Mouse (Mus musculus): ENCODE data around the gene Polr3b. TPM values are rescaled to one million over a fixed set of nuclear protein-coding genes. Genes with fewer than 3 reads are reported as not detected.

Polr3b gene
- polyA plus RNA-seq, 1 experiment from 2014 or later: 11.2 TPM

GRCm38 (mm10) chr10:84691692-84692091 lies 69.6 kb downstream of the Polr3b start:
- no peaks in the 10 kb centered on the region for H3K4me1 ChIP-seq (ENCODE audit: control insufficient read depth, insufficient read depth, low read length)
- no peaks in the 10 kb centered on the region for H3K27me3 ChIP-seq (ENCODE audit: control insufficient read depth, insufficient read depth, low read length)
- H3K9me3 ChIP-seq (replicated peaks; ENCODE audit: control insufficient read depth, low read length): no peaks in the 10 kb centered on the region
- H3K27ac ChIP-seq (ENCODE audit: low read length): no peak overlapping the region
- no peak overlapping the region for H3K9ac ChIP-seq (ENCODE audit: low read length)
- no peak overlapping the region for H3K4me2 ChIP-seq (ENCODE audit: low read depth, low read length)
- 46% methylated on average over 3 of the region's 3 CpGs for WGBS
- no peaks in the 10 kb centered on the region for H3K36me3 ChIP-seq (ENCODE audit: control insufficient read depth, insufficient read depth, low read length)
- no peak overlapping the region for H3K4me3 ChIP-seq (replicated peaks; ENCODE audit: low read length)
- no peak for ATAC-seq (ENCODE audit: insufficient read depth, low FRiP score)

- 74% methylated on average over 8 of the region's 8 CpGs for WGBS
- no peak overlapping the region for H3K4me2 ChIP-seq (ENCODE audit: low read depth, low read length)
- H3K27ac ChIP-seq (ENCODE audit: low read length): no peak overlapping the region
- H3K9me3 ChIP-seq (replicated peaks; ENCODE audit: control insufficient read depth, low read length): no peaks in the 10 kb centered on the region
- no peaks in the 10 kb centered on the region; the same call in 1 of the 2 replicates for H3K36me3 ChIP-seq (ENCODE audit: control insufficient read depth, insufficient read depth, low read length)
- no peak overlapping the region for H3K9ac ChIP-seq (ENCODE audit: low read length)
- ATAC-seq (ENCODE audit: insufficient read depth, low FRiP score): no peak
- H3K4me3 ChIP-seq (replicated peaks; ENCODE audit: low read length): no peak overlapping the region
- H3K27me3 ChIP-seq (ENCODE audit: control insufficient read depth, insufficient read depth, low read length): no peaks in the 10 kb centered on the region
- H3K4me1 ChIP-seq (ENCODE audit: control insufficient read depth, insufficient read depth, low read length): no peaks in the 10 kb centered on the region
These were observed 71.9 kb downstream of the Polr3b start for GRCm38 (mm10) chr10:84693841-84694638.

- 81% methylated on average over 13 of the region's 13 CpGs for WGBS
- Histone ChIP-seq H3K9ac (ENCODE audit: low read length) (no peak overlapping the region), H3K4me3 (replicated peaks; ENCODE audit: low read length) (no peak overlapping the region), H3K9me3 (replicated peaks; ENCODE audit: control insufficient read depth, low read length) (no peaks in the 10 kb centered on the region), H3K27ac (ENCODE audit: low read length) (no peak overlapping the region), H3K4me1 (ENCODE audit: control insufficient read depth, insufficient read depth, low read length) (no peaks in the 10 kb centered on the region), H3K4me2 (ENCODE audit: low read depth, low read length) (no peak overlapping the region), H3K36me3 (ENCODE audit: control insufficient read depth, insufficient read depth, low read length) (peaks cover 10% of the 10 kb centered on the region; the same call in 1 of the 2 replicates), H3K27me3 (ENCODE audit: control insufficient read depth, insufficient read depth, low read length) (no peaks in the 10 kb centered on the region)
- ATAC-seq (ENCODE audit: insufficient read depth, low FRiP score): no peak
These were observed 78.3 kb downstream of the Polr3b start for GRCm38 (mm10) chr10:84700236-84700987.

GRCm38 (mm10) chr10:84701110-84701509 lies 79.0 kb downstream of the Polr3b start:
- ATAC-seq (ENCODE audit: insufficient read depth, low FRiP score): no peak
- H3K27me3 ChIP-seq (ENCODE audit: control insufficient read depth, insufficient read depth, low read length): no peaks in the 10 kb centered on the region

GRCm38 (mm10) chr10:84702115-84702514 lies 80.0 kb downstream of the Polr3b start:
- H3K4me3 ChIP-seq (replicated peaks; ENCODE audit: low read length): no peak overlapping the region
- 85% methylated on average over 1 of the region's 1 CpGs for WGBS
- peaks cover 7% of the 10 kb centered on the region; the same call in 1 of the 2 replicates for H3K4me1 ChIP-seq (ENCODE audit: control insufficient read depth, insufficient read depth, low read length)
- H3K36me3 ChIP-seq (ENCODE audit: control insufficient read depth, insufficient read depth, low read length): peaks cover 10% of the 10 kb centered on the region; the same call in 1 of the 2 replicates
- H3K4me2 ChIP-seq (ENCODE audit: low read depth, low read length): no peak overlapping the region
- no peak overlapping the region for H3K9ac ChIP-seq (ENCODE audit: low read length)
- H3K27ac ChIP-seq (ENCODE audit: low read length): no peak overlapping the region
- no peak for ATAC-seq (ENCODE audit: insufficient read depth, low FRiP score)
- H3K9me3 ChIP-seq (replicated peaks; ENCODE audit: control insufficient read depth, low read length): no peaks in the 10 kb centered on the region
- H3K27me3 ChIP-seq (ENCODE audit: control insufficient read depth, insufficient read depth, low read length): no peaks in the 10 kb centered on the region

More at GRCm38 (mm10) chr10:84701110-84701509, 79.0 kb downstream of the Polr3b start:
- Histone ChIP-seq H3K9ac (ENCODE audit: low read length) (no peak overlapping the region), H3K27ac (ENCODE audit: low read length) (no peak overlapping the region), H3K4me3 (replicated peaks; ENCODE audit: low read length) (no peak overlapping the region), H3K36me3 (ENCODE audit: control insufficient read depth, insufficient read depth, low read length) (peaks cover 10% of the 10 kb centered on the region; the same call in 1 of the 2 replicates), H3K9me3 (replicated peaks; ENCODE audit: control insufficient read depth, low read length) (no peaks in the 10 kb centered on the region), H3K4me2 (ENCODE audit: low read depth, low read length) (no peak overlapping the region), H3K4me1 (ENCODE audit: control insufficient read depth, insufficient read depth, low read length) (peaks cover 2% of the 10 kb centered on the region; the same call in 1 of the 2 replicates)
- 69% methylated on average over 8 of the region's 8 CpGs for WGBS

- WGBS: 92% methylated on average over 1 of the region's 1 CpGs
- H3K4me3 ChIP-seq (replicated peaks; ENCODE audit: low read length): no peak overlapping the region
These were observed 82.5 kb downstream of the Polr3b start for GRCm38 (mm10) chr10:84704594-84704993.

GRCm38 (mm10) chr10:84705234-84705633 lies 83.1 kb downstream of the Polr3b start:
- Histone ChIP-seq H3K27me3 (ENCODE audit: control insufficient read depth, insufficient read depth, low read length) (no peaks in the 10 kb centered on the region), H3K9me3 (replicated peaks; ENCODE audit: control insufficient read depth, low read length) (no peaks in the 10 kb centered on the region), H3K27ac (ENCODE audit: low read length) (no peak overlapping the region), H3K4me3 (replicated peaks; ENCODE audit: low read length) (no peak overlapping the region), H3K4me2 (ENCODE audit: low read depth, low read length) (no peak overlapping the region), H3K4me1 (ENCODE audit: control insufficient read depth, insufficient read depth, low read length) (peaks cover 9% of the 10 kb centered on the region; the same call in 1 of the 2 replicates), H3K36me3 (ENCODE audit: control insufficient read depth, insufficient read depth, low read length) (no peaks in the 10 kb centered on the region), H3K9ac (ENCODE audit: low read length) (no peak overlapping the region)
- 81% methylated on average over 7 of the region's 7 CpGs for WGBS
- ATAC-seq (ENCODE audit: insufficient read depth, low FRiP score): no peak

More at GRCm38 (mm10) chr10:84704594-84704993, 82.5 kb downstream of the Polr3b start:
- no peaks in the 10 kb centered on the region for H3K27me3 ChIP-seq (ENCODE audit: control insufficient read depth, insufficient read depth, low read length)
- H3K36me3 ChIP-seq (ENCODE audit: control insufficient read depth, insufficient read depth, low read length): peaks cover 5% of the 10 kb centered on the region; the same call in 1 of the 2 replicates
- H3K27ac ChIP-seq (ENCODE audit: low read length): no peak overlapping the region
- ATAC-seq (ENCODE audit: insufficient read depth, low FRiP score): no peak
- H3K9ac ChIP-seq (ENCODE audit: low read length): no peak overlapping the region
- H3K4me1 ChIP-seq (ENCODE audit: control insufficient read depth, insufficient read depth, low read length): peaks cover 9% of the 10 kb centered on the region; the same call in 1 of the 2 replicates
- no peak overlapping the region for H3K4me2 ChIP-seq (ENCODE audit: low read depth, low read length)
- no peaks in the 10 kb centered on the region for H3K9me3 ChIP-seq (replicated peaks; ENCODE audit: control insufficient read depth, low read length)

GRCm38 (mm10) chr10:84706543-84706942 lies 84.5 kb downstream of the Polr3b start:
- Histone ChIP-seq H3K9ac (ENCODE audit: low read length) (no peak overlapping the region), H3K9me3 (replicated peaks; ENCODE audit: control insufficient read depth, low read length) (no peaks in the 10 kb centered on the region), H3K27ac (ENCODE audit: low read length) (no peak overlapping the region), H3K4me3 (replicated peaks; ENCODE audit: low read length) (no peak overlapping the region), H3K4me2 (ENCODE audit: low read depth, low read length) (no peak overlapping the region), H3K27me3 (ENCODE audit: control insufficient read depth, insufficient read depth, low read length) (no peaks in the 10 kb centered on the region), H3K36me3 (ENCODE audit: control insufficient read depth, insufficient read depth, low read length) (no peaks in the 10 kb centered on the region), H3K4me1 (ENCODE audit: control insufficient read depth, insufficient read depth, low read length) (peaks cover 9% of the 10 kb centered on the region; the same call in 1 of the 2 replicates)
- 31% methylated on average over 8 of the region's 8 CpGs for WGBS
- no peak for ATAC-seq (ENCODE audit: insufficient read depth, low FRiP score)

GRCm38 (mm10) chr10:84707226-84707625 lies 85.1 kb downstream of the Polr3b start:
- ATAC-seq (ENCODE audit: insufficient read depth, low FRiP score): no peak
- no peaks in the 10 kb centered on the region for H3K9me3 ChIP-seq (replicated peaks; ENCODE audit: control insufficient read depth, low read length)
- H3K9ac ChIP-seq (ENCODE audit: low read length): no peak overlapping the region
- no peaks in the 10 kb centered on the region for H3K36me3 ChIP-seq (ENCODE audit: control insufficient read depth, insufficient read depth, low read length)
- H3K27ac ChIP-seq (ENCODE audit: low read length): peak overlapping the region; percentile 38
- H3K27me3 ChIP-seq (ENCODE audit: control insufficient read depth, insufficient read depth, low read length): no peaks in the 10 kb centered on the region
- no peak overlapping the region for H3K4me2 ChIP-seq (ENCODE audit: low read depth, low read length)
- 50% methylated on average over 6 of the region's 6 CpGs for WGBS
- H3K4me3 ChIP-seq (replicated peaks; ENCODE audit: low read length): no peak overlapping the region
- H3K4me1 ChIP-seq (ENCODE audit: control insufficient read depth, insufficient read depth, low read length): peaks cover 9% of the 10 kb centered on the region; the same call in 1 of the 2 replicates
